Mouse (Mus musculus) mouse embryonic stem cell (cell line): ENCODE data around the gene Olfr1466.

Experiments
- in situ Hi-C, 2 experiments: fragments of 300-500 bp; cut with MboI; formaldehyde crosslinking; loops; 1 replicate in 1 of 2; 3 replicates in 1 of 2; pipeline ENCODE4 v1.14.3; 2019 to 2020; ENCODE audit warnings: low sequenced_read_pairs in 2 of 2, low pct_unique_long_range_greater_than_20kb in 1 of 2, mixed read lengths in 1 of 2; ENCODE audit not compliant: unreplicated experiment in 1 of 2

The Olfr1466 gene

DNA sequence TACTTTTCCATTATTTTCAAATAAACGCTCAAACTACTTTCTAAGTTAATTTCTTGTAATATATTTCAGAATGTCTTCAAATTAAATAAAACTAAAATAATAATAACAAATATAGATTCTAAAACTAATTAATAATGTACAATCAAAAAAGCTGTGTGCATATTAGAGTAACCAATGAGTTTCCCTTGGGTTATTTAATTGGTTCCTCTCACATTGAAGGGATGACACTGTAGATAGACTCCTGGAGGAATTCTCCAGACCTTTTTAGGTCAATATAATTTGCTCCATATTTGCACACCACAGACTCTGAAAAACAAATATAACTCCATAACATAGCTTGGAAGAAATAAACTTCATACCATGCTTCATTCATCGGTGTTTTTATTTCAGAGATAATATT is at the start of gene Olfr1466:
Olfr1466 (plus strand) TSS at position 301 of the 400 bp plus-strand sequence.
- in situ Hi-C loops, result no loop called here

DNA sequence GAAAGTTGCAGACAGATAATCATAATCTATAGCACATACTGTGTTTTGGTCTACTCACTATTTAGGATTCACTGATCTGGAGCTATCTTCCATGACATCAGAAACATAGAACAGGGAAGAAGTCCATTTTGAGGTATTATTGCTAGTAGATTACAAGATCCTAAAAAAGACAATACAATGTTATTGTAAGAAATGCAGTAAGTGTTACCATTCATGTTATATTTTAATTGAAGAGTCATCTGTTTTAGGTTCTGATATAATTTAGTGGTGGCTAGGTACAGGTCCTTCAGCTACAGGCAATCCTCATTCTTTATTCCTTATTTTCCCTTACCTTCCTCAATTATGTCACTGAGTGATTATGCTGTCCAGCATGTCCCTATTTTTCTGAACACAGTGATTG is 23.2 kb upstream of the Olfr1466 start, which contains the start of gene Olfr1465:
Olfr1465 (minus strand) TSS at position 101 of the 400 bp plus-strand sequence.
- in situ Hi-C loops, result no loop called here

DNA sequence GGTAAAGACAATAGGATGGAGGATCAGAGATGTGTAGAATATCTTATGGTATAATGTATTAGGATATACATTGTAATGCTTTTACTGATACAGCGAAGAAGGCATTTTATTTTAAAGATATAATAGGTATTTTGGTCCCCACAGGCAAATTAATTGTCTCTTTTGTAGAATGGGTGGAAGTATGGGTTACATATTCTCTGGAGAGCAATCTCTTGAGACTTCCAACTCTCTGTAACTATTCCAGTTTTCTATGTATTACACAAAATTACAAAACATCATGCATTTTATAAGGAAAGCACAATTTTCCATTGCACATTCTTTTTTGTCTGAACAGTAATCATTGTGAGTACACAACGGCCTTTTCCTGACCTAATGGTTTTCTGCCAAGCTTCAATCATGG is 23.3 kb downstream of the Olfr1466 start, which contains the start of gene Olfr1467:
Olfr1467 (plus strand) TSS at position 301 of the 400 bp plus-strand sequence.
- in situ Hi-C loops, result no loop called here
